Mouse (Mus musculus): ENCODE data around the gene Ehmt2.

- TF ChIP-seq CTCF (IDR thresholded peaks at IDR 0.05; ENCODE audit: extremely low read depth, insufficient read length, insufficient replicate concordance, low read depth, low read length): no peak
- TF ChIP-seq POLR2A (IDR thresholded peaks at IDR 0.05; ENCODE audit: low read depth, low read length): 0 out of 2 replicates have a peak, but pooled peaks have one; percentile 28
Observed at GRCm38 (mm10) chr17:34893072-34893824, 5.0 kb upstream of the Ehmt2 start.
